Mouse (Mus musculus) cerebellum, postnatal 4 days (tissue): ENCODE data around the gene E030018B13Rik.

ENCODE experiments used
- DNase-seq, 2 experiments: peaks; one replicate each; pipeline ENCODE4 v3.0.0; 2022; ENCODE audit warnings: low spot score in 2 of 2, mixed read lengths in 1 of 2

The E030018B13Rik gene

DNA sequence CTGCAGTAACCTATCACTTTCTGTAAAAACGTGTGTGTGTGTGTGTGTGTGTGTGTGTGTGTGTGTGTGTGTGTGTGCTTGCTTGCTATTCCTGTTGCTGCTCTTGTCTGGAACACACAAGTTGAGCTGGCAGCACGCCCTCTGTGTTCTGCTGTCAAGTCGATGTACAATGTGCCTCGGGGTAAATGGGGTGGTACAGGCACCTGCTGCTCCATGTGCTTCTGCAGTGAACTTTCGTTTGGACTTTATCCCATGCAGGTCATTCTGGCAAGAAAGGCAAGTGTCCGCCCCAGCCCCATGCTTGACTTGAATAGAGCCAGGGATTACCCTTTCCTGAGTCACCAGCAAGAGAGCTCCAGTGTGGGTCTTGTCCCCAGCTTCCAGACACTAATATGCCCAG lies 1.0 kb downstream of the E030018B13Rik start:
- peak in 1 of 2 experiments; percentile 55 for DNase-seq

DNA sequence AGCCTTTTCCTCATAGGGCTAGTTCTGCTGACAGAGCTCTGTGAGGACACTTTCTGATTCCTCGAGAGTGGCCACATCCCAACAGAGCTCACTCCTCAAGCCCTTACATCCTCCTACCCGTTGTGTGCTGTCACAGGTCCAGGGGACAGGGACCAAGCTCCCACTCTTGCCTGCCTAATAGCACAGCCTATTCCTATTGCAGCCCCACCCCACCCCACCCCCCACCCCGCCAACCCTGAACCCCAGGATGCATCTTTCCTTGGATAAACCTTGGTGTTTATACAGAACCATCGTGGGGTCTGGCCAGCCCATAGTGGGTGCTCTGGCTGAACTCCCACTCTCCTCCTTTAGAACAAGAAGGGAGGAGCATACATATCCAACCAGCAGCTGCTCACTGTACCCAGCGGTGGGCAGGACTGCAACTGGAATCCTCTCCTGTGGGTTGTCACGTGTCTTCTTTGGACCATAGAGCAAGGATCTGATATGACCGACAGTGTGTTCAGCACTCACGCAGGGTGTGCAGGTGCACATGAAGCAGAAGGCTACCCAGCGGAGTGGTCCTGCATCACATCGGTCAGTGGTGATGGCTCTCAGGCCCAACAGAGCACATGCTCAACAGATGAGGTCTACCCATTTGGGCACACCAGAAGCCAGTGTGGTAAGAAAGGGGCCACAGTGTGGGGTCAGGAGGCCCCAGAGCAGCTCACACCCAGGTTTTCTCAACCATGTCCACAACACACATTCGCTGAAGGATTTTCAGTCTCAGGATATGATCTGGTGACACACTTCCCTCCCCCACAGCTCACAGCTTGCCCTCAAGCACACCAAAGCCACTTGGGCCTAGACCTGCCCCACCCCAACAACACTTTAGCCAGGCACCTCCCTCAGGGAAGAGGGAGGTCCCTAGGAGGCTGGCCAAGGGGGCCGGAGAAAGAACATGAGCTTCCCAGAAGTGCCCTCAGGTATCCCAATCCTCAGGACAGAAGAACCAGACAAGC lies 2.4 kb downstream of the E030018B13Rik start:
- no peak for DNase-seq

DNA sequence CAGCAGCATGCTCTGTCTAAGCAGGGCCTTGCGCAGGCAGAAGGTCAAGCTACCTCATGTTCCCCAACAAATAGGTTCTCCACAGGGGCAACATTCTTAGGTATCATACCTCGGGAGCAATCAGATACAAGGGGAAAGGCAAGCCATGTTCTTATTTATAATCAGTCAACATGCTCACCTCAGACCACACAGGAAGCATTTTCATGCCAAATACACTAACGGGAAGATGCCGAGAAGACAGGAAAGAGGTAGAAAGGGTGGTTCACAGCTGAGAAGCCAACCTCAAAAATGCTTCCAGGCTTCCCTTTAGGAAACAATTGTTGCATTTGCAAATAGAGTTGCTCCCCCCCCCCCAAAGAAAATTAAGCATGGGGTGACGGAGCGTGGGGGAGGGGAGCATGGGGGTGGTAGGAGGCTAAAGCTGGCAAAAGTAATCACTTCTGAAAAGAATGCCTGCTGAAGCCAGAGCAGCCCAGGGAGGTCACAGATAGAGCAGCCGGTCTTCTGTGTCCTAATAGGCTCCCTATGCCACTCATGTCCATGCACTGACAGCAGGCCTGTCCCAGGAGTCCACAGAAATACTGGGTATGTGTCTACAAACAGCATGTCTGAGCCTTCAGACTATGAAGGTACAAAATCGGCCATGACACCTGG lies 5.4 kb downstream of the E030018B13Rik start:
- no peak for DNase-seq

DNA sequence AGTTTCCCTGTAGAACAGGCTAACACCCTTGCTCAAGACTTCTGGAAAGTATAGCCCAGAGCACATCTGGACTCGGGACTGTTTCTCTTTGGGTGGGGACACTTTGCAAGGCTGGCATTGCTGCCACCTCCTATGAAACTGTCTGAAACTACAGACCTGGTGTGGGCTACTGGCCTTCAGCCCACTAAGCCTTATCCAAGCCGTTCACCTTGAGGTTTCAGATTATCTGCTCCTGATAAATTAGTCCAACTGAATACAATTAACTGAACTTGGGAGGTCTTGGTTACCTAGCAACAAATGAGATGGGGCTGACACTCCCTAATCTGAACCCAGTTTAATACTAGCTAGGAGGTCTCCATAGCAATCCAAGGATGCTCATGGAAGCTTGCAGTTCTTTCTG lies 5.9 kb downstream of the E030018B13Rik start:
- DNase-seq = no peak

DNA sequence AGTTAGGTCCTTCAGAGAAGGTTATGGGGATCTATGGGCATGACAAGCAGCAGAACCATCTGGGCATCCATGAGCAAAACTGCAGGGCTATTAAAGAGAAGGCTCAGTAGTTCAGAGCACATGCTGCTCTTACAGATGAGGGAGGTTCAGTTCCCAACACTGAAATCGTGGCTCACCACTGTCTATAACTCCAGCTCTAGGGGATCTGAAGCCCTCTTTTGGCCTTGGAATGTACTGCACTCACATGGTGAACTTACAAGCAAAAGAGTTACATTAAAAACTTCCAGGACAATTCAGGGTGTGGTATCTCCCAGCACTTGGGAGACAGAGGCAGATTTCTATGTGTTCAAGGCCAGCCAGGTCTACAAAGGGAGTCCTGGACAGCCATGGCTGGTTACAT lies 6.3 kb downstream of the E030018B13Rik start:
- no peak for DNase-seq

DNA sequence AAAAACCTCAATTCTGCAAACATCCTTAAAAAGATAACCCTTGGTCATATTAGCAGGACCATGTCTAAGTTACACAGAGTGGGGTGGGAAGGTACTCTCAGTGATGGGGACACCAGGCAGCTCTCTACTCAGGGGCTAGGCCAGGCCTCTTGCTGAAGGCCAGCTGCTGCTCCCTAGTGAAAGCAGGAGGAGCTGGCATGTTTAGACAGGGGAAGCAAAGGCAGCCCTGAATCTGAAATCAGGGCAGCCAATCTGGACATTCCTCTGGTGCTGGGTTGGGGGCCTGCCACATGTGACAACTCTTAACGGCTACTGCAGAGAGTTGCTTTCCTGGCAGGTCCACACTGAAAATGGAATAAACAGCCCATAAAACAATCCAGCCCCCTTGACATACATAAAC lies 7.5 kb downstream of the E030018B13Rik start:
- no peak for DNase-seq

DNA sequence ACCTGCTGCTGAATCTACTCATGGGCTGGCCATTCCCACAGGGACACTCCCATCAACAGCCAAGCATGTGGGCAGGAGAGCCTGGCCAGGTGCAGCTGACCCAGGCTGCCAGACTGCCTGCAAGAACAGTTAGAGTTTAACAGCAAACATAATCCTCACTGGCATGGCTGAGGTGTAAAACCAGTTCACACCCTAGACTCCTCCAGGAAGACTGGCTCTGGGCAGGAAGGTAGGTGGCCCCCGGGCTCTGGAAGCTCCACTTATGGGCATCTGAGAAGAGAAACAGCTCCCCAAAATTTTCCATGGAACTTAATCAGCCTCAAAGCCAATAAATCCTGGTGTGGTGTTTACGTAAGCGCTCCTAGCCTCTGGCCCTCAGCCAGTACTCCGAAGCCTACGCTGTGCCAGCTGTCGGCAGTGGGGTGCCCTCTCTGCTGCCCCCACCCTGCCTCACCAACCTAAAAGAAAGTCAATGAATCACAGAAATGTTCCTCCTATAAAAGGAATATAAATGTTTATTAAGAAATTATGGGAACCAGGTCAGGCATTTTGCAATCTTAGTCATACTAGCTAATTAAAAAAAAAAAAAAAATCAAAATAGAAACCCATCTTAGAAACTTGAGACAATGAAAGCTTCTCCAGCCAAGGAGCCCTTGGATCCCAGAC lies 8.2 kb downstream of the E030018B13Rik start:
- peak in 1 of 2 experiments; percentile 54 for DNase-seq

DNA sequence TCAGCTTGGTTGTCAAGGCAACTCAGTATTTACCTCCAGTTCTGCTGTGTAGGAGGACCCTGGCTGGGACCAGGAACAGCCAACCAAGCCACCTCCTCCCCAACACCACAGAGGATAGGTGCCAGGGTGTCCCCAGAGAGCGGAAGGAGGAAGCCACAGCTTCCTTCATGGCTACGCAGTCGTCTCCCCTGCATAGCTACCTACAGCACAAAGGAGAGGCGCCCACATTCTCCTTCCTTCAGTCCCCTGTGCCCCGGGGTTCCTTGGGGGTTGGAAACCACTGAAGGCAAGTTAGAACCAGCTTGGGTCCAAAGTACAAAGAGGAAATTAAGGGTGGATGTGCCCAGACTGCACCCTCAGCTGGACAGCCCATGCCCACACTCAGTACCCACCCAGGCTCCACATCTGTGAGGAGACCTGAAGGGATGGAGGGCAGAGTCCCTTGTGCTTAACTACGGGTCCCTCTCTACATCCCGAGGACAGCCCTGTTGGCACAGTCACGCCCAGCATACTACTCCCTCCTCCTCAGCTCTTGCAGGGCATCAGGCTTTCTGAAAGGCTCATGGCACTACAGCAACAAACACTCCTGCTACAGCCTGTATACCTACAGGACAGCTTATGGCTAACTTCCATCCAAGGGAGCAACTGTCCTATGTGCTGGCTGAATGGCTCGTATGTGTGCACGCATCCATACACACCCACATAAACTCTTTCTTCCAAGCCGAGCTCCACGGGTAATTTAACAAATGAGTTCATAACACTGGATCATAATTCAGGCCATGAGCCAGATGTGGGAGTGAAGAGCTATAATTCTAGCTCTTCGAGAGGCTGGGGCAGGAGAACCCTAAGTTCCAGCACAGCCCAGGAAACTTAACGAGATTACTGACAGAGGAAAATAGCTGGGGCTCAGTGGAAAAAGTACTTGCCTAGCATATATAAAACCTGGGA lies 9.0 kb downstream of the E030018B13Rik start:
- no peak for DNase-seq

DNA sequence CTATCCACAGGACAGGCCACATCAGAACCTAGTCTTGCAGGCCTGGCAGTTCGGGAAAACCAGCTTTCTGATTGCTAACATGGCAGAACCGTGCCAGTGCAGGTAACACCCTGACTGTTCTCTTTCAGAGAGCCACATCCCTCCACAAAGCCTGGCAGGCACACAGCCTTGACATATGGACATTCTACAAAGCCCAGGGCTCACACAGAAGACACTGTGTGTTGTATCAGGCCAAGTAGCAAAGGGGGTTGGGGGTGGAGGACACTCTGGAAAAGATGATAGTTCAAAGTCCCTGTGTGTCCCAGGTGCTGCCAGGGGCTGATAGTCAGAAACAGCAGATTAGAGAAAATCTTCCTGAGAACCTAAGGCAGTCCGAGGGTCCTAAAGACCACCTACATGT lies 9.8 kb downstream of the E030018B13Rik start:
- no peak for DNase-seq

DNA sequence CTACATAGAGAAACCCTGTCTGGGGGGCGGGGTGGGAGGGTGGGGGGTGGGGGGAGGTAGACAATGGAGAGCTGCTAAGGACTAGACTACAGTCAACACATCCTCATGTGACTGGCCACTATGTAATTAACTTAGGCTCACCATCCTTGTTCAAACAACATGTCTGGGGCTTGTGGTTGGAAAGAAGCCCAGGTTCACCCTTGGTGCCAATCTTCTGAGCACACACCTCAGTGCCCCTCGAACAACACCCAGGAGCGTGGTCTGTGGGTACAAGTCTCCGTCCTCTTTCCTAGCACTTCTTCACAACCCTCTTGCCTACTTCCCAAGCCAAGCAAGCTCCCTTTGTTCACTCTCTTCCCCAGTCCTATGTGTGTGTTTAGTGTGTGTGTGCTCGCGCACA lies 10.5 kb downstream of the E030018B13Rik start:
- DNase-seq = no peak

DNA sequence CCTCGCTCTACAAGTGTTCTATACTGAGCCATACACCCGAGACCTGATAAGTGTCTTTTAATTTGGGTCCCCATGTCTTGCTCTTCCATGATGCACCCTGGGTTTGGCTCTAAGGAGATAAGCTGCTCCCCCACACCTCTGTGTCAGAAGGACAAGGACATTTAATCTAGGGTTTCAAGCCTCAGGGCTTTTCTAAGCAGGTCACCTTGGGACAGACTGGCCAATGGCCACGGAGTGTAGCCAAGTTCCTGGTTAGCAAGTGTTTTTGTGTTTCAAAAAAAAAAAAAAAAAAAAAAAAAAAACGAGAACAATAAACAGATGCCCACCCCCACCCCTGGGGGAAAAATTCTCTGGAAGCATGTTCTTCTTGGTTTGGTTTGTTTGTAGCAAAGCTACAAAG lies 12.4 kb downstream of the E030018B13Rik start:
- DNase-seq = no peak

DNA sequence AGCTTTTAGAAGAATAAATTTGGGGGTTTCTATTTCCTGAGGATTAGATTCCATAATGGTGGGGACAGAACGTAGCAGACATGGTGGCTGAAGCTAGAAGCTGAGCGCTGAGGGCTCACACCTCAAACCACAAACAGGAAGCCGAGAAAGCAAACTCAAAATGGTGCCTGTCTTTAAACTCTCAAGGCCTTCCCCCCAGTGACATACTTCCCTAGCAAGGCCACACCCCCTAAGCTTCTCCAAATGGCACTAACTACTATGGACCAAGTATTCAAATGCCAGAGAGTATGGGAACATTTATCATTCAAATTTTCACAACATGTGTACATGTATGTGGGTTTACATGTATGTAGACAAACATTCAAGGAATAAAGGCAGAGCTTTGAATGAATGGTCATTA lies 13.5 kb downstream of the E030018B13Rik start:
- no peak for DNase-seq

DNA sequence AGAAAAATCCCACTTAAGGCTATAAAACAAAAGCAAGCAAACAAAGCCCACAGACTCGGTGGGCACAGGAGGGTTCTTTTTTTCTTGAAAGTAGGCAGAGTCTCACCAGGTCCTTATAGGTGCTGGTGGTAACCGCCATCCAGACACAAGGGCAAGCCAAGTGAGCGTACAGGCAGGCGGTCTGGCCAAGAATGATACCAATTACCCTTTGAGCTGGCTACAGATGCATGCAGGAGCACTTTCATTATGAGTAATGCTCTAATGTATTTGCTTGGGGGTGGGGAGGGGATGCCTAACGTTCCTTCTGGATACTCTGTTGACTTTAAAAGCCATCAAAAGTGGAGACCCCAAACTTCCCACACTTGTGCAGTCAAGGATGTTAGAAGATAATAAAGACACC lies 14.1 kb downstream of the E030018B13Rik start:
- no peak for DNase-seq

DNA sequence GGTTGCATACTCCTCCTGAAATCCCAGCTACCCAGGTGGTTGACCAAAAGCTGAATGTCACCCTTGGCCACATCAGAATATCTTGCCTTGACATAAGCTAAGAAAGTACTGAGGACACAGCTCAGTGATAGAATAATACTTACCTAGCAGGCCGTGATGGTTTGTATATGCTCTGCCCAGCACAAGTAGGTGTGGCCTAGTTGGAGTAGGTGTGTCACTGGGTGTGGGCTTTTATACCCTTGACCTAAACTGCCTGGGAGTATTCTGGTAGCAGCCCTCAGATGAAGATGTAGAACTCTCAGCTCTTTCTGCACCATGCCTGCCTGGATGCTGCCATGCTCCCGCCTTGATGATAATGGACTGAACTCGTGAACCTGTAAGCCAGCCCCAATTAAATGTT lies 15.8 kb downstream of the E030018B13Rik start:
- no peak for DNase-seq

DNA sequence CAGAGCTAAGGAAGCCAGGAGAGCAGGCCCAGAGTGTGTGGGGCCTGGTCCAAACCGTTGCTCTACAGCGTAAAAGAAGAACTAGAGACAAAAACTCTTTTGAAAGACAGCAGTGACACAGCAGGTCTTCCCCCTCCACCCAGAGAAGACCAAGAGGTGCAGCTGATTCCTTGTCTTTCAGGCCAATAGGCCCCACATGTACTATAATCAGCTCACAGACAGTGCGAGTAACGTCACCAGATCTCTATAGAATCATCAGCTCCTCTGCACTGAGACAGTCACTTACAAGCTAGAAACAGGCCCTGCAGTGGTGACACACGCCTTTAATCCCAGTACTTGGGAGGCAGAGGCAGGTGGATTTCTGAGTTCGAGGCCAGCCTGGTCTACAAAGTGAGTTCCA lies 17.2 kb downstream of the E030018B13Rik start:
- no peak for DNase-seq

DNA sequence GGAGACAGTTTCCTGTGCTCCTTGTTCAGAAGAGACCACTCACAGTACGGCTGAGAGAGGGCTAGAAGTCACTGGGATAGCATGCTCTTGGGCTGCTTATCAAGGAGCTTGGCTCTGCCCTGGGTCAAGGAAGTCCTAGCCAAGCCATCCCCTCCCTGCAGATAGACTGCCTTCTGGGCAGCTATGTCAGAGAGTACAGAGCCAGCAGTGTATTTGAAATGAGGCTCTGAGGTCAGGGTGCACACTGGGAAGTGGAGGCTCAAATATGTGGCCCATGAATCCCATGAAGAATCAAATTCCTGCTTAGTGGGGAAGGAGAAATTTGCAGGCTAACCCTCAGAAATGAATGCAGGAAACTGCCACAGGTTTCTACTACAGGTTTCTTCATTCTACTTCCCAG lies 17.9 kb downstream of the E030018B13Rik start:
- no peak for DNase-seq

DNA sequence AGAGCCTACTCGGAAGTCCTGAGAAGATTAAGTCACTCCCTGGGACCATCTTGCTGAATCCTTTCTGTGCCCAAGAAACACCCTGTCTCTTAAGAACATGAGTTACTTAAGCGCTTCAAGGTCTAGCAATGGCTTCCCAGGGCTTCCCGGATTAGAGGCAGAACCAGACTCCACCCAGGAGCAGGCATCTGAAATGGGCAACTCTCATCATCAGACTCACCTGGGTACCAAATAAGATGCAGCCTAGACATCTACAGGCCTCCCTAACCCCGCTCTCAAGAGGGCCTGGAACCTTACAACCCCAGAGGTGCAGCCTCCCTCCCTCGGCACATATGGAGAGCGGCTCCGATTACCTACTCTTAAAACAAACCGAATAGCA lies 19.1 kb downstream of the E030018B13Rik start:
- no peak for DNase-seq

DNA sequence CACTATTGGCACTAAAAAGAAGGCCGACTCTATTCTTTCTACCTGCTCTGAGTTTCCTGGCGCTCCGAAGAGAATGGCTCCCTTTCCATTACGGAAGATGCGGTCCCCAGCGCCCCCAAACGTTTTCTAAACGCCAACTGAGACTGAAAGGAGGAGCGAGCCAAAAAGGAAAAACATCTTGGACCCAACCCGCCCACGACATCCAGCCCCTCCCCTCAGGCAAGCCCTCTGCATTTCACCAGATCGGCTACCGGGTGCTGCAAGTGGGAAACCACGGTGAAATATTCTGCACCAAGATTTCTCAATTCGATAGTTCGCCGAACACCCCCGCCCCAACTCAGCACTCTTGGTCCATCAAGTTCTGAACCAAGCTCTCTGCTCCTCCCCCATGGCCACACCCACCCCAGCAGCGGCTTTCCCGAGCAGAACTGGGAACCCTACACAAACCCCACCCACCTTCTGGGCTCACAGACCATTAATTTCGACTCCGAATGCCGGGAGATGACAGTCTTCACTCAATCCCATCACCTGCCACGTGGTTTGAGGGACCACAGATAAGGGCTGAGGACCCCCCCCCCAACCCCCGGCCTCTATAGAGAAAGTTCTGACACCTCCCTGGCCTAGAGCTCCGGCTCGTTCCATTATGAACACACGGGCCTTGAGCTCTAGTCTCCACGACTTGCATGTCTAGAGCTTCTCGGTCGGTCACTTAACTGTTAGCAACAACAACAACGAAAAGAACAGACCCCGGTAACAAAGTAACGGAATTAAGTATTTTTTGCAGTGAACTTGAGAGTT lies 19.7 kb downstream of the E030018B13Rik start:
- peak in 1 of 2 experiments; percentile 53 for DNase-seq

DNA sequence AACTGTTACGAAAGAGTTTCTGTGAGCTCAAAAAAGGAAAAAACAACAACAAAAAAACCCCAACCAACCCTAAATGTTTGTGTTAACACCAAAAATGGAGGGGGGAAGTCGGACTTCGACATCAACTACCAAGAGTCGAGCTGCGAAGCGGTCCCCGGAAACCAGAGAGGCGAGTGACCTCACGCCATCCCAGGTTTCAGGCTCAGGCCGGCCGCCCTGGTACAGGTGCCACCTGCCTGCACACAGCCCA lies 20.3 kb downstream of the E030018B13Rik start:
- no peak for DNase-seq

DNA sequence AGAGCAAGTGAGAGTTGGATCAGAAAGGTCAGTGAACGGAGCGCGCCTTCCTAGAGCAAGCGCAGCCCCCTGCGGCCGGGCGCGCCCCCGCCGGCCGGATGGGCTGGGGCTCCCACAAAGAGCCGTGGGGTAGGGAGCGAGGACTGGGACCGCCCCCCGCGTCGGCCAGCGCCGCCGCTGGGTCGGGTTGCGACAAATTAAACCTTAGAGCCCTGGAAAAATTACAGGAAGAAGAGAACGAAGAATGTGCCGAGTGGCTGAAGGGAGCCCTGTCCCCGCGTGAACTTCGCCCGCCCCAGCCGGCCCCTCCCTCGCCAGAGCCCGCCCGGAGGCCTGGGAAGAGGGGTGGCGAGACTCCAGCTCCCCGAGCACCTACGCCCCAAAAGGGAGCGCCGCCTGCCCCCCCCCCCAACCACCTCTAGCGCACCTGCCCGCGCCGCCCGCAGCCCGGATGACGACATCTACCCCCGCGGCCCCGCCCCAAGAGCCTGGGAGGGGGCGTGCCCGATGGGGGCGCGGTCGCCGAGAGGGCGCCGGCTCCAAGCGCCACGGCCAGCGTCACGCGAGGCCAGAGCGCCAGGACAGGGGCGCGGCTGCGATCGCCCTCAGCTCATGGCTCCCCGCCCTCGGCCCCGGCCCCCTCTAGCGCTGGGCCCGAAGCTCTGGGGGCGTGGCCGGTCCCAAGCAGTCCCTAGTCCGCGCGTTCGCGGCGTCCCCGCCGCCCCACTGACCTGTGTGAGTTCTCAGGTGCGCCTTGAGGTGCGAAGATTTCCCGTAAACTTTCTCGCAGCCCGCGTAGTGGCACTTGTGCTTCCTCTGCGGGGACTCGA lies 20.8 kb downstream of the E030018B13Rik start:
- peak in 1 of 2 experiments; percentile 66 for DNase-seq
